Mouse (Mus musculus): ENCODE measurements at regions not wholly inside any gene's neighbourhood (a gene's known extent, or its start where the extent isn't known, plus 50 kb on each side); places are given as distances from the start of the nearest gene placed in this dataset.

DNA sequence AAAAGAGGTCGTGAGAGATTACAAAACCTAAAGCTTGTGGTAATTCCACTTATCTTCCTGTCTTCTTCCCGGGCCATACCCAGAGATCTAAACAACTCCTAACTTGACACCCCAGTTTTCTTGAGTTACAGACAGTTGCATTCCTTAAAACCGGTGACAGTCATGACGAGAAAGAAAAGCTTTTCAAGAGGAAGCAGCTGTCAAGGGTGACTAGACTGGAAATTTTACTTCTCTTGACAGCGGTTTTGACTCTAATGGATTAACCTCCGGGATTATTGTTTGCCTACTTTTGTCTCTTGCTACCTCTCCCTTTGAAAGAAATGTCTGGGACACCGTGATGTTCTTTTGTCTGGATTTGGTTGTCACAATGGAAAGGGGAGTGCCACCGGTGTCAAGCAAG is 170.9 kb downstream of the Spry2 start:
- Histone ChIP-seq H3K4me3 (no peak overlapping the region), H3K4me1 (replicated peaks) (peaks cover 13% of the 10 kb centered on the region), H3K27me3 (ENCODE audit: insufficient read depth, poor library complexity, severe bottlenecking) (no peaks in the 10 kb centered on the region), H3K27ac (no peak overlapping the region), H3K36me3 (no peaks in the 10 kb centered on the region), H3K9me3 (no peaks in the 10 kb centered on the region)
- WGBS, result 42% methylated on average over 8 of the region's 8 CpGs
- no peak for DNase-seq (ENCODE audit: low spot score)

DNA sequence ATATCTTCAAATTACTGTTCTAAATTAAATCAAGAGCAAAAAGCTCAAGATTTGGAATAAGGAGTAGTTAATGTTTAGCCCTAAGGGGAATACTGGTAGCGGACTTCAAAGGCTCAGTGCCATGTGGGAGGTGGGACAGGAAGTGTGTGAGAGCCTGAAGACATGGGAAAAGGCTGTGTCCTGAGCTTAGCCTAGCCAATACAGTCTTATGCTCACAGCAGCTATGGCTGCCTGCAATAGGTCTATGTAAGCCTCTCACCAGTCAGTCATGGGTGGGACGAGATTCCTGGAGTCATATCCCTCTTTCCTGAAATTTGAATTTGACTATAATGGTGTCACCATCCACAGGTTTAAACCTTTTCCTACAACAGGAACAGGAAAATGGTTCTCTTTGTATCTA is 173.7 kb downstream of the Spry2 start:
- WGBS, result 80% methylated on average over 2 of the region's 2 CpGs
- no peak overlapping the region for H3K4me3 ChIP-seq
- no peak overlapping the region for H3K27ac ChIP-seq
- DNase-seq (ENCODE audit: low spot score), result no peak
- no peaks in the 10 kb centered on the region for H3K27me3 ChIP-seq (ENCODE audit: insufficient read depth, poor library complexity, severe bottlenecking)
- no peaks in the 10 kb centered on the region for H3K36me3 ChIP-seq
- peaks cover 8% of the 10 kb centered on the region; the same call in 1 of the 2 replicates for H3K4me1 ChIP-seq (replicated peaks)
- no peaks in the 10 kb centered on the region for H3K9me3 ChIP-seq

DNA sequence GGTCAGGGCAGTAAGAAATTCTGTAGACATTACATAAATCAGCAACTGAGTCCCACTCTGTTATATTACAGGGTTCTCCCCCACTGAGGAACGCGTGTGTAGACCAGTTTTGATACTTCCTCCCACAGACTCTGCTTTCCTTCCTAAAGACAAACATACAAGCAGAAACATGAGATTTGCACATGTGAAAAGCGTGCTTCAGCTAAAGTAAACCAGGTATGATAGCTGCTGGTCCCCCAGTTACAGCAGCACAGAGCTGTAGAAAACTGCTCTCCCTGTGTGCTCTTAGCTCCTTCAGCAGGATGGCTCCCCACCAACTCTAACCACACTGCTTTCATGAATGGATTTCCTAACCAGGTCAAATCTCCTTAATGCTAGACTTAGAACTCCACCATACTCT is 175.0 kb downstream of the Spry2 start:
- Histone ChIP-seq H3K4me3 (no peak overlapping the region), H3K27ac (no peak overlapping the region), H3K27me3 (ENCODE audit: insufficient read depth, poor library complexity, severe bottlenecking) (no peaks in the 10 kb centered on the region), H3K36me3 (no peaks in the 10 kb centered on the region), H3K4me1 (replicated peaks) (peaks cover 8% of the 10 kb centered on the region; the same call in 1 of the 2 replicates), H3K9me3 (no peaks in the 10 kb centered on the region)
- DNase-seq (ENCODE audit: low spot score), result no peak
- WGBS, result 84% methylated on average over 3 of the region's 3 CpGs

DNA sequence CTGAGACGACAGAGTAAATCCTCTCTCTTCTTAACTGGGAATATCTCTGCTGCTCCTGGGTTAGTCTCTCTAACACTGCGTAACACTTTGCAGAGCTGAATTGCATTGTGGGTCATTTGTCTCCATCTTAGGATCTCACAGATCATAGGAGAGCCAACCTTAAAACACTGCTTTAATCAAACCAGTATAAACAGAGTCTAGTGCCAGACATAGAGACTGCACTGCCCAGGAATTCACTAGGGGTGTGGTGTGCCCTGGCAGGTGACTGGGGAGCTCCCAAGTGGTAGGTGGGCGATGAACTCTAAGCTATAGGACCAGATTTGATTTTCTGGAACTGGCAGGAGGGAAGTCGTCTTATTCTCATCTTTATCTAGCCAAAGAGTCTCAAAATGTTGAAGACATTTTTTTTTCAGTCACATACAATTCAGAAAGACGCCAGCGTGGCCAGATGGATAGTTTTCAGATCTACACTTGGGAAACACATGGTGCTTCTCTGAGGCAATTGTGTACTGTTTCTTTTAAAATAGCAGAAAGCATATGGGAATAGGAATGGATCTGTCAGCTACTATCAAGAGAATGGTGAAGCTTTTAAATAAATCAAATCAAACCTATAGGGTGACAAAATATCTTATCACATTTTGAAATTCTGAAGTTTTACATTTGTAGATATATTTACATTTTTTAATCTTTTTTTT is 175.7 kb downstream of the Spry2 start:
- WGBS, result 87% methylated on average over 6 of the region's 6 CpGs
- DNase-seq (ENCODE audit: low spot score), result no peak
- no peaks in the 10 kb centered on the region for H3K27me3 ChIP-seq (ENCODE audit: insufficient read depth, poor library complexity, severe bottlenecking)
- H3K4me1 ChIP-seq (replicated peaks), result peaks cover 5% of the 10 kb centered on the region; the same call in 1 of the 2 replicates
- no peak overlapping the region for H3K27ac ChIP-seq
- H3K36me3 ChIP-seq, result no peaks in the 10 kb centered on the region
- no peaks in the 10 kb centered on the region for H3K9me3 ChIP-seq
- no peak overlapping the region for H3K4me3 ChIP-seq

DNA sequence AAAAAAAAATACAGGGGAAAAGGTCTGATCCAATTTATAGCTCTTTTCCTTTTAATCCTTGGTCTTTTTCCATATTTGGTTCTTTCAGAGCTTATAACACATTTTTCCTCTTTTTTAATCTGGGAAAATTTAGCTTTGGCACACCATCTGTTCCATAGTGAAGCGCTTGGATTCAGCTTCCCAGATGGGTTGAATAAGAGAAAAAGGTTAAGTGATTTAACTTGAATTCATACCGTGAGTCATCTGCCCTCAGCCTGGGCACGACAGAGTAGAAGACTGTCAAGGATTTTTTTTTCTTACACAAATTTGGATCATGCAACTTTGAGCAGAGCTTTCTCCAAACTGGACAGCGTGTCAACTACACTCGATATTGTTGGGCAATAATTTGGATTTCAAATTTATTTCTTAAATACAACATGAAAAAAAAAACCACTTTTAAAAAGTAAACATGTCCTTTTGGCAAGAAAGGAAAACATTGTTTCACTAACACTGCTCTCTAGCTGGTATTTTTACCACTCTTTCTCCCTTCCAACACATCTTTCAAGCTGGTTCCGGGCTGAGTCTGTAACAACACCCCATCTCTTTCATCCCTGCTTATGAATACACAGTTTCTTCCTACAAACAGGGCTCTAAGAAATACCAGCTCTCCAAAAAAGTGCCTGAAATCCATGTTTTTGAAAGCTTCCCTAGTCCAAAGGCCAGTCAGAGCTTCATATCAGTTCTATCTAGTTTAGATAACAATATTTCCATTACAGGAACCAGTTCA is 177.8 kb downstream of the Spry2 start:
- Histone ChIP-seq H3K27ac (no peak overlapping the region), H3K27me3 (ENCODE audit: insufficient read depth, poor library complexity, severe bottlenecking) (no peaks in the 10 kb centered on the region), H3K4me3 (no peak overlapping the region), H3K4me1 (replicated peaks) (no peaks in the 10 kb centered on the region), H3K9me3 (no peaks in the 10 kb centered on the region), H3K36me3 (no peaks in the 10 kb centered on the region)
- DNase-seq (ENCODE audit: low spot score), result no peak
- 87% methylated on average over 6 of the region's 6 CpGs for WGBS

DNA sequence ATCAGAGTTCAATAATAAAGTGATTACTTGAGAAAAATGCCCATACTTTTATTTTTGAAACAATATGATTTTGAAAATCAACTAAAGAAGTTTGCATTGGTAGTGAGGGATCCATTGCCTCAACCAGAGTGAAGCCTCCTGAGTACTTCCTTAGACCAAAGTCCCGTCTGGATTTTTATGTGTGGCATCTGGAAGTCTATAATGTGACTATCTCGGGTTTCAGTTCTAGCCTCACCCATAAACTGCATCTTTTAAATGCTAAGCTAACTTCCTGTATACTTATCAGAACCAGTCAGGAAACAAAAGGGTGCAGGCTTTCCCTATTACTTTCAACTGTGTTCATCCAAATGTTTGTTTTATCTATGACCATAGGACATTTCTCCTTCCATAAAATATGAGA is 178.8 kb downstream of the Spry2 start:
- DNase-seq (ENCODE audit: low spot score), result no peak
- 83% methylated on average over 2 of the region's 2 CpGs for WGBS

DNA sequence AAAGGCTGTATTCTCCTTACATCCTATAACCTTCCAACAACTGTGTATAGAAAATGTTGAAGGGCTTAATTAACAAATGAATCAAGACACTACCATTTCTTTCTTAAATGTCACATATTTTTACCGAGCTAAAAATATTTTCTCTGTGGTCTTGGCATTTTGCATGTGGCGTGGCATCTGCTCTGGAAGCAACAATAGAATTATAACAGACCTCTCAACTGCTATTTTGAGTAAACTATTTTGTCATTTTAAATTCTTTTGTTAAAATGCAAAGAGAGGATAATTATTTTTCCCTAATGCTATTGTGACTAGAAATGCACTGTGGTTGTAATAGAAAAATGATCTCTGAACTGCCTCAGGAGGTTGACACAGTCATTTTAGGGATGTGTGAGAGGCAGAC is 187.9 kb downstream of the Spry2 start:
- Histone ChIP-seq H3K36me3 (no peaks in the 10 kb centered on the region), H3K4me3 (no peak overlapping the region), H3K27me3 (ENCODE audit: insufficient read depth, poor library complexity, severe bottlenecking) (no peaks in the 10 kb centered on the region), H3K4me1 (replicated peaks) (no peaks in the 10 kb centered on the region), H3K9me3 (no peaks in the 10 kb centered on the region), H3K27ac (no peak overlapping the region)
- 88% methylated on average over 2 of the region's 2 CpGs for WGBS
- no peak for DNase-seq (ENCODE audit: low spot score)

More for the DNA sequence above, 178.8 kb downstream of the Spry2 start:
- Histone ChIP-seq H3K4me3 (no peak overlapping the region), H3K9me3 (no peaks in the 10 kb centered on the region), H3K4me1 (replicated peaks) (no peaks in the 10 kb centered on the region), H3K27ac (no peak overlapping the region), H3K36me3 (no peaks in the 10 kb centered on the region), H3K27me3 (ENCODE audit: insufficient read depth, poor library complexity, severe bottlenecking) (no peaks in the 10 kb centered on the region)

DNA sequence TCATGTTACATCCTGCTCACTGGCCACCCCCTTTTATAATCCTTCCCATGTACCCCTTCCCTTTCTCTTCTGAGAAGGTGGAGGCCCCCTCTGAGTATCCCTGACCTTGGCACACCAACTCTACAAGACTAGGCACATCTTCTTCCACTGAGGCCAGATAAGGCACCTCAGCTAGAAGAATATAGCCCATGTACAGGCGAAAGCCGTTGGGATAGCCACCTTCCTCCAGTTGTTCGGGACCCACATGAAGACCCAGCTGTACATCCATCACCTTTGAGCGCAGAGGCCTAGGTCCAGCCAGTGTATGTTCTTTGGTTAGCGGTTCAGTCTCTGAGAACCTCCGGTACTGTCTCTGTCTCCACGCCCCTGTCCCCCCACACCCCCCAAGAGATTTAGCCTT is 189.9 kb downstream of the Spry2 start:
- Histone ChIP-seq H3K4me1 (replicated peaks) (no peaks in the 10 kb centered on the region), H3K36me3 (no peaks in the 10 kb centered on the region), H3K27ac (no peak overlapping the region), H3K4me3 (no peak overlapping the region), H3K9me3 (no peaks in the 10 kb centered on the region), H3K27me3 (ENCODE audit: insufficient read depth, poor library complexity, severe bottlenecking) (no peaks in the 10 kb centered on the region)
- DNase-seq (ENCODE audit: low spot score), result no peak
- WGBS, result 94% methylated on average over 7 of the region's 7 CpGs

DNA sequence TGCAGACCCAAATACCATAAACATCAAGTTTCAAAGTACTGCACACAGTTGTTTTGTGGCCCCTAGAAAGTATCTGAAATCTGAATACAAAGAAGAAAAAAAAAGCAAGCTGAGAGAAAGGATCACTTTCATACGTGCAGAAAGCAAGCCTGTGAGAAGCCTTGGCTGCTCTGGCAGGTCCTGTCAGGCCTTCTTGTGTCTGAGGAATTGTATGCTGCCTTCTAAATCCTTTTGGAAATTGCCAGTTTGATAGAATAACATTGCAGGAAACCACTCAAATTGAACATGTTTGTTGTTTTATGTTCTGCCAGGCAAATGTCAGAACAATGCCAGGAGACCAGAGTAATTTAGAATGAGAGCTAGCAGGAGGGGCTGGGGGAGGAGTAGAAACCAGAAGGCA is 198.0 kb downstream of the Spry2 start:
- Histone ChIP-seq H3K4me3 (no peak overlapping the region), H3K27me3 (ENCODE audit: insufficient read depth, poor library complexity, severe bottlenecking) (no peaks in the 10 kb centered on the region), H3K9me3 (no peaks in the 10 kb centered on the region), H3K4me1 (replicated peaks) (no peaks in the 10 kb centered on the region), H3K36me3 (no peaks in the 10 kb centered on the region), H3K27ac (no peak overlapping the region)
- no peak for DNase-seq (ENCODE audit: low spot score)
- 31% methylated on average over 1 of the region's 1 CpGs for WGBS

DNA sequence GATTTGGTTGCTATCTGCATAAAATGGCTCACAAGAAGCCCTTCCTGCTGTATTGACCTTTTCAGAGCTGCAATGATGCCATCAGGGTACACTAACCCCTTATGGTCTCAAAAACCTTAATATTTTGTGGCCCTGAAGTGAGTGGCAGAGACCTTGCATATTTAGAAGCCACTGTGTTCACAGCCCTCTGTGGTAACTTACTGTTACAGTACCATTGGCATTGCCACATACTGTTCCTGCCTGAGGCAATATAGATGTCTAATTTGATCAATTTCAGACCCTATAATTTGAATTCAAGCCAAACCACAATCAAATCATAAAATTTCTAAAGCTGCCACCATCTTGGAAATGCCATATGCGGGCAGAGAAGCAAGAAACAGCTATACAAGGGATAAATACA is 198.5 kb downstream of the Spry2 start:
- H3K9me3 ChIP-seq, result no peaks in the 10 kb centered on the region
- no peak overlapping the region for H3K4me3 ChIP-seq
- no peak for DNase-seq (ENCODE audit: low spot score)
- WGBS, result 95% methylated on average over 1 of the region's 1 CpGs
- H3K36me3 ChIP-seq, result no peaks in the 10 kb centered on the region
- no peaks in the 10 kb centered on the region for H3K4me1 ChIP-seq (replicated peaks)
- no peak overlapping the region for H3K27ac ChIP-seq
- no peaks in the 10 kb centered on the region for H3K27me3 ChIP-seq (ENCODE audit: insufficient read depth, poor library complexity, severe bottlenecking)

DNA sequence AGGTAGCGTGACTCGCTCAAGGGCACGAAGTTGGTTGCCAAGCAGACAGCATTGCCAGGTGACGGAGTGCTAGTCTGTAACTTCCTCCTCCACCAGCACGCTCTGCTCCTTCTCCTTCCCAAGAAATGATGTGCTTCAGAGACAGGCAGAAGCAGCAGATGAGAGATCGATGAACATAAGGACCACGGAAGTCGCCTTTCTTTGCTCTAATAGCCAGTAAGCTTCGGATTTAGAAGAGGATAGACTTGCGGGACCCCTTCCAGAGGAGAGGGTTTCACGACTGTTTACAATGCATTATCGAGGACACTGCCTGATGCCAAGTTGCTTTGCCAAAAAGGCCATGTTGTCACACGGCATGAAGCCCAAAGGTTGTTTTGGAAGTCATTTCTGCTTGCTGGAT is 199.2 kb downstream of the Spry2 start:
- DNase-seq (ENCODE audit: low spot score), result no peak
- no peaks in the 10 kb centered on the region for H3K9me3 ChIP-seq
- WGBS, result 93% methylated on average over 13 of the region's 13 CpGs

DNA sequence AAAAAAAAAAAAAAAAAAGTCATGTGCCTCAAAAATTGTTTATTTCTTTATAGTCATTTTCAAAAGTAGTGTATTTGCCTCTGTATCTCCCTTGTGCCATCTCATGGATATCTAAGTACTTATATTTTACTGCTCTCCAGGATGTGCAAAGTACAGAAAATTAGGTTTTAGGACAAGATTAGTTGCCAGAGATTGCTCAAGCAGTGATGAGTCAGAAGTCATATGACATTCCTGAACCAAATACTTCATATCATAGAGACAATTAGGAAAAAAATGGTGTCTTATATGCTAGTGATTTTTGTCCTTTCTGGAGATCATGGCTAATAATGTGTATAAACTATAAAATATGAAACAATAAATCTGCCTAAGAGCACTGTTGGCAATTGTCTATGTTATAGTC is 201.7 kb downstream of the Spry2 start:
- no peak for DNase-seq (ENCODE audit: low spot score)
- Histone ChIP-seq H3K9me3 (no peaks in the 10 kb centered on the region), H3K4me1 (replicated peaks) (no peaks in the 10 kb centered on the region), H3K36me3 (no peaks in the 10 kb centered on the region), H3K4me3 (no peak overlapping the region), H3K27me3 (ENCODE audit: insufficient read depth, poor library complexity, severe bottlenecking) (no peaks in the 10 kb centered on the region), H3K27ac (no peak overlapping the region)

More for the DNA sequence above, 199.2 kb downstream of the Spry2 start:
- H3K4me1 ChIP-seq (replicated peaks), result no peaks in the 10 kb centered on the region
- H3K27me3 ChIP-seq (ENCODE audit: insufficient read depth, poor library complexity, severe bottlenecking), result no peaks in the 10 kb centered on the region
- no peak overlapping the region for H3K4me3 ChIP-seq
- no peaks in the 10 kb centered on the region for H3K36me3 ChIP-seq
- no peak overlapping the region for H3K27ac ChIP-seq

DNA sequence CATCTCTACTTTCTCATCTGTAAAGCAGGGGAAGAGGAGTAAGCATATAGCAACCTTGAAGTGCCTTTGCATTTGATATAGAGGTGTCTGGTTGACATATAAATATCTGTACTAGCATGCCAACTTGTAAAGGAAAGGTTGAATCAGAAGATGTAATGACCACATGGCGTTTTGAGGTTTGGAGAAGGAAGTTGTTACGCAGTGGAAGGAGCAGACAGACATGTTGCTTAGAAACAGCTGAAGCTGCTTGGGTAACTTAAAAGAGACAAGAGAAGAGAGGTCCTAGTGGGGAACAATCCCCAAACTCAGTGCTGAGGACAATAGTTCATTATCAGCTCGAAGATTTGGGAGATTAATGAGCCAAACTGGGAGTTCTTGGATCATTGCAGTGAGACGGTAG is 202.9 kb downstream of the Spry2 start:
- no peak overlapping the region for H3K27ac ChIP-seq
- no peaks in the 10 kb centered on the region for H3K36me3 ChIP-seq
- no peaks in the 10 kb centered on the region for H3K9me3 ChIP-seq
- no peaks in the 10 kb centered on the region for H3K27me3 ChIP-seq (ENCODE audit: insufficient read depth, poor library complexity, severe bottlenecking)
- H3K4me3 ChIP-seq, result no peak overlapping the region
- 87% methylated on average over 4 of the region's 4 CpGs for WGBS
- no peaks in the 10 kb centered on the region for H3K4me1 ChIP-seq (replicated peaks)
- DNase-seq (ENCODE audit: low spot score), result no peak
